Mouse (Mus musculus): ENCODE measurements around the gene Csrnp3.

GRCm38 (mm10) chr2:66018711-66019110 is 173.1 kb downstream of the Csrnp3 start:
- no peak for TF ChIP-seq CTCF (IDR thresholded peaks at IDR 0.05 in 2 of 3, conservative IDR thresholded peaks at IDR 0.05 in 1 of 3; ENCODE audit: control insufficient read depth in 1 of 3, insufficient read depth in 1 of 3, low read depth in 2 of 3, low read length in 3 of 3, poor library complexity in 1 of 3, severe bottlenecking in 1 of 3)
- no peak for TF ChIP-seq POLR2A (IDR thresholded peaks at IDR 0.05; ENCODE audit: control insufficient read depth in 1 of 2, insufficient read depth in 1 of 2, low read depth in 1 of 2, low read length in 2 of 2, poor library complexity in 1 of 2)
- TF ChIP-seq NRF1 (IDR thresholded peaks at IDR 0.05; ENCODE audit: insufficient read depth, low read depth, low read length, poor library complexity, severe bottlenecking), result no peak
- no peak for TF ChIP-seq ZNF384 (IDR thresholded peaks at IDR 0.05; ENCODE audit: low read depth, low read length)
- TF ChIP-seq MAX (IDR thresholded peaks at IDR 0.05; ENCODE audit: low read length), result no peak
- no peak for TF ChIP-seq HCFC1 (IDR thresholded peaks at IDR 0.05; ENCODE audit: low read depth, low read length)
- no peak for TF ChIP-seq ZC3H11A (IDR thresholded peaks at IDR 0.05; ENCODE audit: low read depth, low read length)
- no peak for TF ChIP-seq USF1 (IDR thresholded peaks at IDR 0.05; ENCODE audit: low read depth, low read length)
- TF ChIP-seq EP300 (IDR thresholded peaks at IDR 0.05; ENCODE audit: low read depth in 1 of 2, low read length in 2 of 2), result no peak
- TF ChIP-seq MAFK (IDR thresholded peaks at IDR 0.05; ENCODE audit: borderline replicate concordance, low read depth, low read length), result no peak
- TF ChIP-seq GATA1 (IDR thresholded peaks at IDR 0.05; ENCODE audit: low read depth, low read length), result no peak
- no peak for TF ChIP-seq MAZ (IDR thresholded peaks at IDR 0.05; ENCODE audit: low read depth, low read length)
- no peak for TF ChIP-seq JUND (IDR thresholded peaks at IDR 0.05; ENCODE audit: low read depth, low read length)
- TF ChIP-seq BHLHE40 (IDR thresholded peaks at IDR 0.05; ENCODE audit: borderline replicate concordance, low read depth, low read length), result no peak
